Mouse (Mus musculus) forebrain, embryonic 13.5 days (tissue): ENCODE results near the gene Rab20. TPM values are rescaled to one million over a fixed set of nuclear protein-coding genes. Genes with fewer than 3 reads are reported as not detected.

Experiments
- ATAC-seq: fragments of 200-750 bp; cut with Nextera tagmentation; 2 replicates; pipeline ENCODE4 v1.8.0; 2017
- H3K27ac ChIP-seq: fragments of 300-500 bp; sonication (generic); 2 replicates; pipeline ENCODE4 v1.5.1; 2015; ENCODE audit warnings: inconsistent platforms, mild to moderate bottlenecking, moderate library complexity
- H3K27me3 ChIP-seq: fragments of 300-500 bp; sonication (generic); 2 replicates; pipeline ENCODE4 v1.6.1; 2015; ENCODE audit warnings: mild to moderate bottlenecking, inconsistent platforms
- H3K36me3 ChIP-seq: fragments of 300-500 bp; sonication (generic); 2 replicates; pipeline ENCODE4 v1.6.1; 2015; ENCODE audit warnings: mild to moderate bottlenecking, inconsistent platforms; ENCODE audit not compliant: poor library complexity, severe bottlenecking
- H3K4me1 ChIP-seq: fragments of 300-500 bp; sonication (generic); 2 replicates; pipeline ENCODE4 v1.6.1; 2015; ENCODE audit warnings: inconsistent platforms
- H3K4me2 ChIP-seq: fragments of 300-500 bp; sonication (generic); 2 replicates; pipeline ENCODE4 v1.6.1; 2015; ENCODE audit warnings: inconsistent platforms, mild to moderate bottlenecking, moderate library complexity
- H3K4me3 ChIP-seq: fragments of 300-500 bp; sonication (generic); 2 replicates; pipeline ENCODE4 v1.5.1; 2015; ENCODE audit warnings: mild to moderate bottlenecking, inconsistent platforms
- H3K9ac ChIP-seq: fragments of 300-500 bp; sonication (generic); 2 replicates; pipeline ENCODE4 v1.6.1; 2015; ENCODE audit warnings: mild to moderate bottlenecking, inconsistent platforms
- H3K9me3 ChIP-seq: fragments of 300-500 bp; sonication (generic); replicated peaks from 2 replicates; pipeline ENCODE4 v1.6.1; 2016; ENCODE audit warnings: inconsistent platforms
- WGBS: fragments of 180-500 bp; shearing (Covaris S2); methylation state at CpG from one replicate; pipeline ENCODE4 v1.1.7; 2015; 5-methylcytosine and 5-hydroxymethylcytosine counted together
- polyA plus RNA-seq: library from polyadenylated mRNA; unstranded; fragments of >200 nt; fragmentation: Nextera tagmentation; extraction: Ambion mirVana; gene quantifications from 2 replicates; pipeline ENCODE4 v1.2.1, GENCODE M21; 2015

Gene Rab20
- polyA plus RNA-seq, result 0.34 and 0.69 TPM in 2 replicates

DNA sequence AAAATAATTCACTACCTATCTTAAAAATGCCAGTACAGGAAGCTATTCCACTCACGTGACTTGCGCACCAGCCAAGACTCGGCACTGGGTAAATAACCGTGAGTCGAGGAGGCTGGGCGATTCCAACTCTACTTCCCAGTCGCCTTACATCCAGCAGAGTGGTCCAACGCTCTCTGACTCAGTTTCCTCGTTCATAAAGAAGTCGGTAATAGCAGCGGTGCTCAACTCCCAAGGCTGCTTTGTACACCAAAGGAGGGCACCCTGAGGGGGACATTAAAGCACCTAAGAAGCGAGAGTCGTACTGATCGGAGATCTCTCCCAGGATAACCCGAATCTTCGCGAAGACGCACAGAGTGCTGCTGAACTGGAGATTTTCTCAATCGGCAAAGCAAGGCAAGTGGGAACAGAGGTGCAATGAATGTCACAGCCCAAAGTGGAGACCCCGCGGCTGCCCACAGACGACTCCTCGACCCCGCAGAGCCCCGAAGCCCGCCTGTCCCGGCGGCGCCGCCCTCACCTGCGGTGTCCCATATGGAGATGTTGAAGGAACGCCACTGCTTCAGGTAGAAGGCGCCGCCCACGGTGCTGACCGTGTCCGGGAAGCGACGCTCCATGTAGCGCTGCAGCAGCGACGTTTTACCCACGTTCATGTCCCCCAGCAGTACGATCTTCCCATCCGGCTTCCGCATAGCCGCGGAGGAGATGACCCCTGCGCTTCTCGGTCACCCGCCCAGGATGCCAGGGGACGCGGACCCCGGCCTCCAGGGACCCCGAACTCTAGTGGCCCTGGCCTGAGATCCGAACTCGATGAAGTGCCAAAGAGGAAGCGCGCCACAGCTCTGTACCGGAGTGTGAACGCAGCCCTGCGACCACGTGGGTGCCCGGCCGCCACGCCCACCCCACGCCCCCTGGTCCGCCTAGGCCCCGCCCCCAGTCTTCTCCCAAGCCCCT lies at the start of gene Rab20:
Gene Rab20 (minus strand): TSS at position 900 of the 951 bp plus-strand sequence.
- Histone ChIP-seq H3K36me3 (no peaks in the 10 kb centered on the region), H3K27me3 (peaks cover 90% of the 10 kb centered on the region), H3K9ac (peak within 1 kb of the TSS; percentile 58), H3K4me3 (peak within 1 kb of the TSS; percentile 50), H3K4me1 (peaks cover 27% of the 10 kb centered on the region), H3K4me2 (peak within 1 kb of the TSS; percentile 98), H3K27ac (no peak within 1 kb of the TSS), H3K9me3 (no peaks in the 10 kb centered on the region)
- WGBS, result under 1% methylated on average over 65 of the region's 69 CpGs
- ATAC-seq, result peak; percentile 89

DNA sequence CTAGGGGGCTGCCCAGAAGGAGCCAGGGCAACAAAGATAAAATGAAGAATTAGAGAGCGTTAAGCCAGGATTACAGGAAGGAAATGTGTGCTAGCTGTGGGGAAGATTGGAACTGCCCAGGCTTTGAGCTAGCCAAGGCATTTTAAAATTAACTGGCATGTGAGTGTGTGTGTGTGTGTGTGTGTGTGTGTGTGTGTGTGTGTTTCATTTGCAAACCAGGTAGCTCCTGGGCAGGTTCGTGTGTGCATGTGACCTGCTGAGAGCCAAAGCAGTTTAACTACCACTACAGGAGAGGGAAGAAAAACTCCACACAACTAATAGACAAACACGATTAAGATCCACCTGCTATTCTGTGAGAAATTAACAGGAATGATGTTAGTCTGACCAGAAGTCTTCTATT lies 44.8 kb upstream of the Rab20 start:
- Histone ChIP-seq H3K9ac (no peak overlapping the region), H3K27ac (no peak overlapping the region), H3K4me3 (no peak overlapping the region), H3K4me1 (no peaks in the 10 kb centered on the region), H3K4me2 (no peak overlapping the region), H3K9me3 (no peaks in the 10 kb centered on the region), H3K27me3 (no peaks in the 10 kb centered on the region), H3K36me3 (peaks cover 47% of the 10 kb centered on the region)
- WGBS, result 86% methylated on average over 3 of the region's 3 CpGs
- ATAC-seq, result no peak

DNA sequence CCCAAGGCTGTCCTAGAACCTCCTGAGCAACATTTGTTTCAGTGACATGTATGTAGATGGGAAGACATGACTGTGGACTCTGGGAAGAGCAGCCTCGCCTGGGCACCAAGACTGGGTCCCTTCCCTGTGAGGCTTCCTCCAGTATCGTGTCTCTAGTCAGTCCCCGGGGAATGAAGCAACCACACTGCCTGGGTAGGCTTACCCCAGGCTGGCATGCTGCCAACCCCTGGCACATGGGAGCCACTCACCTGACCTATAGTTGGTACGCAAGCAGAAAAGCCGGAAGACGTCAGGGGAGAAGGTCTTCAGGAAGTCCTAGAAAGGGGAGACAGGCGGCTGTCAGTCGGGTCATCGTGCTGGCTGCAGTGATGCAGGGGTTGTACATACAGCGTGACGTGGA lies 40.2 kb upstream of the Rab20 start:
- Histone ChIP-seq H3K4me2 (no peak overlapping the region), H3K4me1 (no peaks in the 10 kb centered on the region), H3K36me3 (peaks cover 74% of the 10 kb centered on the region), H3K27ac (no peak overlapping the region), H3K4me3 (no peak overlapping the region), H3K27me3 (no peaks in the 10 kb centered on the region), H3K9ac (no peak overlapping the region), H3K9me3 (no peaks in the 10 kb centered on the region)
- WGBS, result 87% methylated on average over 11 of the region's 11 CpGs
- no peak for ATAC-seq

DNA sequence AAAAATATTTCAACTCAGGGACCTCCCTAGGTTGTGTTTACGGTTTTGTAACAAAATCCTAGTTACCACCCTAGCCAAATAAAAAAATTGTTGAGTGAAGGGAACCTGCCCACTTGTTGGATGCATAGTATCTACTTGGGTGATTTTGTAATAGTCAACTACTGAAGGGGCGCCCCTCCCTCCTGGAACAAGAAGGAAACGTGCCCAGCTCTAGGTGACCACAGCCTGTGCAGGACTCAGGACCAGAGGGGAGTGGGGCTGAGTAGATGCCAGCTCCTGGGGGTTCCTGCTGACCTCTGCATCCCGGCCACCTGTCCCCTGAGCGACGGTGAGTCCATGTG lies 39.5 kb upstream of the Rab20 start:
- H3K4me1 ChIP-seq, result no peaks in the 10 kb centered on the region
- WGBS, result 87% methylated on average over 6 of the region's 6 CpGs
- no peak overlapping the region for H3K27ac ChIP-seq
- no peaks in the 10 kb centered on the region for H3K9me3 ChIP-seq
- no peak for ATAC-seq
- no peak overlapping the region for H3K9ac ChIP-seq
- H3K4me3 ChIP-seq, result no peak overlapping the region
- H3K4me2 ChIP-seq, result no peak overlapping the region
- peaks cover 81% of the 10 kb centered on the region for H3K36me3 ChIP-seq
- no peaks in the 10 kb centered on the region for H3K27me3 ChIP-seq

DNA sequence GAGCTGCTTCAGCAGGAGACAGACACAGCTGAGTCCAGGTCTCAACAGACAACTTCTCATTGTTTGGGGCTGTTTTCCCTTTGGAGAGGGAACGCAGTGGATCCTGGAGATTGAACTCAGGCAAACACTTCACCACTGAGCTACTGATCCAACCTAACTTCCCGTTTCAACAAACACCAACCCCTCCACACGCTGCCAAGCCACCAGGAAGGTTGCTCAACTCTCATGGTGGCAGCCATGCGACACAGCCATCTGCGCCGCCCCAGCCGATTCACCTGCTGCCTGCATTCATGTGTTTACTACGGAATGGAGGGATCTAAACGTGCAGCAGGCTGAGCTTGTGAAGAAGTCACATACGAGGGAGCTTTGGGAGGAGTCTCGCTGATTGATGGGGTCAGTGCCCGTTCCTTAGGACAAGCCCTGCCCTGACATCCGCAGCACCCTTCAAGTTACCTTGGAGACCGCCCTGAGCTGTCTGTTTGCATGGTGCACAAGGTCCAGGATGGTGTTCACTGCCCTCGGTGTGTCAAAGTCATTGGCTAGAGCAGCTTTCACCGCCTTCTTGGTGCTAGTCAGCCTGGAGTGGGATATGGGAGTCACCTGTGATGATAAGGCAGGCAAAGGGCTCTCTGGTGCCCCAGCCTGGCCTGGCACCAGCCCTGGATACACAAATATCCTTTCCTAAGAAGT lies 39.0 kb upstream of the Rab20 start:
- Histone ChIP-seq H3K27ac (no peak overlapping the region), H3K36me3 (peaks cover 86% of the 10 kb centered on the region), H3K4me3 (no peak overlapping the region), H3K9me3 (no peaks in the 10 kb centered on the region), H3K4me1 (no peaks in the 10 kb centered on the region), H3K27me3 (no peaks in the 10 kb centered on the region), H3K4me2 (no peak overlapping the region), H3K9ac (no peak overlapping the region)
- WGBS, result 89% methylated on average over 16 of the region's 16 CpGs
- ATAC-seq, result no peak

DNA sequence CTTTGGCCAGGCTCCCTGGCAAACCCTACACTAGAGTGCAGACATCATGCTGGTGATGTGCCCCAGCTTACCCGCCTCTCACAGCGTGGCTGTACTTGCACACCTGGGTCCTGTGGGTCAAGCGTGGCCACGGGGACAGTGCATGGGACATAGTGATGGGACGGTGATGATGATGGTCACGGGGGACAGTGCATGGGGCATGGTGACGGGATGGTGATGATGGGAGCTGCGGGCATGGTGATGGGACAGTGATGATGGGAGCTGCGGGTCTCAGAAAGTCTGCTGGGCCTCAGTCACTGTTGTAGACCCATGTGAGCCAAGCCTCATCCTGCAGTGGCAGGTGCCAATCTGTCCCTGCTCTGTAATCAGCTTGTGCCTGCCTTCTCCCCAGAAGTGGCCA lies 37.8 kb upstream of the Rab20 start:
- Histone ChIP-seq H3K4me2 (no peak overlapping the region), H3K9ac (no peak overlapping the region), H3K36me3 (peaks cover 88% of the 10 kb centered on the region), H3K4me3 (no peak overlapping the region), H3K4me1 (no peaks in the 10 kb centered on the region), H3K9me3 (no peaks in the 10 kb centered on the region), H3K27me3 (no peaks in the 10 kb centered on the region), H3K27ac (no peak overlapping the region)
- whole genome bisulfite sequencing, result 96% methylated on average over 9 of the region's 9 CpGs
- ATAC-seq, result no peak

DNA sequence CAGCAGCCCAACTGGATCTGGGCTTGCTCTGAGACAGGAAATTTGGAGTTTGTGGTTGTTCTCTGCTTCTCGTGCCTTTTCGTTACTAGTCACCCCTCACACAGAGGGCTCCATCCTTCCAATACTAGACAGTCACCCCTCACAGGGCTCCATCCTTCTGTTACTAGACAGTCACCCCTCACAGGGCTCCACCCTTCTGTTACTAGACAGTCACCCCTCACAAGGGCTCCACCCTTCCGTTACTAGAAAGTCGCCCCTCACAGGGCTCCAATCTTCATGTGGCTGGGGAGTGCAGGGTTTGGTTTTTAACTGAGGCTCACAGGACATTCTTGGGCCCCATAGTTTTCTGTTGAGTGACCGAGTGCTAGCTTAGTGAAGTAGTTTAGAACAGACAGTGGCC lies 34.7 kb upstream of the Rab20 start:
- Histone ChIP-seq H3K9me3 (no peaks in the 10 kb centered on the region), H3K4me2 (no peak overlapping the region), H3K36me3 (peaks cover 98% of the 10 kb centered on the region), H3K27me3 (no peaks in the 10 kb centered on the region), H3K27ac (no peak overlapping the region), H3K9ac (no peak overlapping the region), H3K4me1 (no peaks in the 10 kb centered on the region), H3K4me3 (no peak overlapping the region)
- no peak for ATAC-seq
- WGBS, result 89% methylated on average over 5 of the region's 5 CpGs

DNA sequence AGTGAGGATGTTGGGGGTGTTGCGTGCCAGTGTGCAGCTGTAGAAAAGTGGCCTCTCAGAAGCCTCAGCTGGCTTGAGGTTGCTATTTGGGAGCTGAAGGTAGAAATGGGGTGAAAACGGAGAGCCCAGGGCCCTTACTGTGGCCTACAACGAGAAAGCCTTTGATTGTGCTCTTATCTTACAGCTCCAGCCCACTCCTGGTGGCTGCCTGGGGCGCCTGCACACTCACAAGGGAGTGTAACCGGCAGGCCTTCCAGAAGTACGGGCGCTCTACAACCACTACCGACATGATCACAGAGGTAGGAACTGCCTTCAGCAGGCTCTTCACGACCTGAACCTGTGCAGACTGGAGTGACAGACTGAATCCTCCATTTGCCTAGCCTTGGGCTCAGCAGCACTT lies 34.2 kb upstream of the Rab20 start:
- WGBS, result 91% methylated on average over 9 of the region's 9 CpGs
- no peak for ATAC-seq

DNA sequence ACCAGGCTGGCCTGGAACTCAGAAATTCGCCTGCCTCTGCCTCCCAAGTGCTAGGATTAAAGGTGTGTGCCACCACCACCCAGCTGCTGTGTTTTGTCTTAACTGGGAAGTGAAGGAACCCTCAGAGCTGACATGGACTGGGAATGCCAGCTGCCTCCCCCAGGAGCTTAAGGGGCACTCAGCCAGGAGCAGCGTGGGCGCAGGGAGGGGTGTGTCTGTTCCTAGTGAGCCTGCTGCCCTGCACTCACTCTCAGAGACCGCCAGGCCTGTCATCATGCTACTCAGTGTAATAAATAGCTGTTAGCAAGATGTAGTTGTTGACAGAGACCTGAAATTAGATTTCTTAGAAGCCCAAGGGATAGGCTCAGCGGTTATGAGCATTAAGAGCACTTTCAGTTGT lies 32.5 kb upstream of the Rab20 start:
- ATAC-seq, result no peak
- Histone ChIP-seq H3K4me2 (no peak overlapping the region), H3K27ac (no peak overlapping the region), H3K9ac (no peak overlapping the region), H3K36me3 (peaks cover 100% of the 10 kb centered on the region), H3K4me3 (no peak overlapping the region), H3K4me1 (no peaks in the 10 kb centered on the region), H3K27me3 (no peaks in the 10 kb centered on the region), H3K9me3 (no peaks in the 10 kb centered on the region)
- WGBS, result 87% methylated on average over 5 of the region's 5 CpGs

More for the DNA sequence above, 34.2 kb upstream of the Rab20 start:
- Histone ChIP-seq H3K27me3 (no peaks in the 10 kb centered on the region), H3K4me2 (no peak overlapping the region), H3K9ac (no peak overlapping the region), H3K9me3 (no peaks in the 10 kb centered on the region), H3K4me3 (no peak overlapping the region), H3K36me3 (peaks cover 99% of the 10 kb centered on the region), H3K4me1 (no peaks in the 10 kb centered on the region), H3K27ac (no peak overlapping the region)

DNA sequence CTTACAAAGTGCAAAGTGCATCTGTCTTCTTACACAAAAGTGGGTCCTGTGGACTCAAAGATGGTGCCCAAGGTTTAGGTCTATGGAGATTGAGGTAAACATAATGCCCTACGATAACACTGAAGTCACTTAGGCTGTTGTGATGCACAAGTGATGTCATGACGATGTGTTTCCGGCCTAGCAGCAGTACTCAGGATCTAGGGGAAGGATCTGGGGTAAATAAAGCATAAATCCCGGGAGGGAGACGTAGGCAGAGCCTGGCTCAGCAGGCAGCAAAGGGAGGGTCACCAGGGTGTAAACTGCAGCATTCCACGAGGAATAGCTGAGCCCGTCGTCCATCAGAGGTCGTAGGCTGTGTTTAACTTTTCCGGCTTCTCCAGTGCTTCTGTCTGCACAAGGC lies 30.4 kb upstream of the Rab20 start:
- Histone ChIP-seq H3K4me1 (no peaks in the 10 kb centered on the region), H3K9ac (no peak overlapping the region), H3K27ac (no peak overlapping the region), H3K4me3 (no peak overlapping the region), H3K9me3 (no peaks in the 10 kb centered on the region), H3K36me3 (peaks cover 100% of the 10 kb centered on the region), H3K4me2 (no peak overlapping the region), H3K27me3 (no peaks in the 10 kb centered on the region)
- 91% methylated on average over 10 of the region's 10 CpGs for WGBS
- no peak for ATAC-seq

DNA sequence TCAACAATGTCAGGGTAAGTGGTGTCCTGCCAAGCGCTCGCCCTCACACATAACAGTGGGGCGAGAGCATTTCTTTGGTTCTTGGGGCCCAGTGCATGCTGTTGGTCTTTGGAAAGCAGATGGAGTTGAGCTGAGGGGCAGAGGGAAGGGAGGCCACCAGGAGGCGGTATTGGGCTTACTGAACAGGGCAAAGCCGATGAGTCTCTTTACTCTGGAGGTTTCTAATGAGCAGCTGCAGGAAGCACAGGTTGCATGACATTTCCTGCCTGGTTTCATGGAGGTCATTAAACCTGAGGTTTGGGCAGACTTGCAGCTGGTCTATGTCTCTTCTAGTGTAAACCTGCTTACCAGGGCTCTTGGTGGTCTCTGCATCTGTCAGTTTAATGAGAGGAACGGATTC lies 28.3 kb upstream of the Rab20 start:
- Histone ChIP-seq H3K36me3 (peaks cover 96% of the 10 kb centered on the region), H3K27me3 (no peaks in the 10 kb centered on the region), H3K9ac (no peak overlapping the region), H3K27ac (no peak overlapping the region), H3K4me1 (no peaks in the 10 kb centered on the region), H3K4me2 (no peak overlapping the region), H3K9me3 (no peaks in the 10 kb centered on the region), H3K4me3 (no peak overlapping the region)
- no peak for ATAC-seq
- WGBS, result 81% methylated on average over 6 of the region's 6 CpGs

DNA sequence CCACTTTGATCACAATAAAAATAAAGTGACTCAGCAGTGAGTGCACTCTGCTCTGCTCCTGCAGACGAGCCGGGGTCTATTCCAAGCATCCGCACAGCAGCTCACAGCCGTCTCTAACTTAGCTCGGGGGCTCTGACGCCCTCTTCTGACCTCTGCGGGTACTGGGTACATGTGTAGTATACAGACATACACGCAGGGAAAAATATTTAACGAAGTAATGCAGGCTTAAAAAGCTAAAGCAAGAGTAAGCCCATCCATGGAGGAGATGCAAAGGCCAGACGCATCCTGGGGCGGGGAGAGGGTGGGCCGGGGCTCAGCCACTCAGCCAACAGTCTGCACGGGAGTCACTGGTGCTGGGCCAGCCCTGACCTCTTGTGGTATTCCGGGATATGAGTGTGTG lies 27.6 kb upstream of the Rab20 start:
- no peak overlapping the region for H3K9ac ChIP-seq
- no peak overlapping the region for H3K4me3 ChIP-seq
- H3K27ac ChIP-seq, result no peak overlapping the region
- no peak overlapping the region for H3K4me2 ChIP-seq
- no peaks in the 10 kb centered on the region for H3K27me3 ChIP-seq
- H3K36me3 ChIP-seq, result peaks cover 89% of the 10 kb centered on the region
- ATAC-seq, result no peak
- H3K4me1 ChIP-seq, result 0 out of 2 replicates have a peak, but pooled peaks cover 4% of the 10 kb centered on the region
- H3K9me3 ChIP-seq, result no peaks in the 10 kb centered on the region
- 79% methylated on average over 14 of the region's 14 CpGs for WGBS
